Mouse (Mus musculus) liver, embryonic 14.5 days (tissue): ENCODE measurements at regions not wholly inside any gene's neighbourhood (a gene's known extent, or its start where the extent isn't known, plus 50 kb on each side); places are given as distances from the start of the nearest gene placed in this dataset.

Experiments
- CTCF ChIP-seq: IDR thresholded peaks from 2 replicates; pipeline ENCODE4 v1.5.1; 2016; ENCODE audit warnings: antibody characterized with exemption, low read depth, control low read depth
- EP300 ChIP-seq: IDR thresholded peaks from 2 replicates; pipeline ENCODE4 v1.6.1; 2016; ENCODE audit warnings: antibody characterized with exemption, low read depth

DNA sequence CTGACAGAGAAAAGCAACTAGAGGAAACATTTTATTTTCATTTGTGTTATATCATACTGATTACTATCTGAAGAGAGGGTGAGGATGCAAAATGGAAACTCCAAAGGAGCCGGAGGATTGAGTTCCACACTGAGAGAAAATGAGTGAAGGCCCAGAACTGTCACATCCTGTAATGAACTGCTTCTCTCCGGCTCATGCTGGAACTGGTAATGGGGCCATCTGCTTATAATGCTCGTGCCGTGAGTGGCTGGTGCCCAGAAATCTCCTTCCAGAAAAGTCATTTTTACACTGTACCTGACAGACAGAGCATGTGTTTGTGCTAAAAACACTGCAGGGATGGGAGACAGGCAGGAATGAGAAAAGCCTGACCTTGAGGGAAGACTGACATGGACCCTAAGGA is 483.5 kb upstream of the Pkdcc start:
- TF ChIP-seq CTCF (no peak), EP300 (no peak)
